Mouse (Mus musculus): ENCODE measurements at regions not wholly inside any gene's neighbourhood (a gene's known extent, or its start where the extent isn't known, plus 50 kb on each side); places are given as distances from the start of the nearest gene placed in this dataset.

DNA sequence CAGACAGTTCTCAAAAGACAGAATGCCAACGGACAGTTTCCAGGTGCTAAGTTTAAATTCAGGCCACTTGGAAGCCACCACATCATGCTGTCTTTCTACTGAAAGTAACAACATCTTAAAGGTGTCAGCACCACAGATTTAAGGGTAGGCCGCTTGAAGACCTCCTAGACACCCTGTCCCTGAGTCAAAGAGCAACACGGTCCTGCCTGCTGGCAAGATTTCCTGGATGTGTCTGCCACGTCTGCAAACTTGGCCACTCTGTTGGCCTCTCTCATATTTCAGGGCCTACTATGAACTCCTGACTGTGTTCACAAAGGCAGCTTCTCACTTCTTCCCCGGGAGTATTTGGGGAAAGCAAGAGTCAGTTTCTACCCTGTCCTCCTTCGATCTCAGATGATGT lies 194.7 kb upstream of the Esrrg start:
- DNase-seq: no peak
- no peaks in the 10 kb centered on the region for H3K27me3 ChIP-seq (ENCODE audit: control insufficient read depth, insufficient read depth, low read length)
- no peak overlapping the region for H3K4me3 ChIP-seq (replicated peaks; ENCODE audit: insufficient read depth, low read depth, low read length)
- H3K4me1 ChIP-seq (ENCODE audit: control insufficient read depth, insufficient read depth, low read length): no peaks in the 10 kb centered on the region
- H3K27ac ChIP-seq (ENCODE audit: insufficient read depth, low read length): no peak overlapping the region
- WGBS: 71% methylated on average over 6 of the region's 6 CpGs
- TF ChIP-seq POLR2A (IDR thresholded peaks at IDR 0.05; ENCODE audit: borderline replicate concordance, insufficient read depth, low read length): no peak
- TF ChIP-seq CTCF (IDR thresholded peaks at IDR 0.05; ENCODE audit: borderline replicate concordance, insufficient read depth, low read depth, low read length): no peak

DNA sequence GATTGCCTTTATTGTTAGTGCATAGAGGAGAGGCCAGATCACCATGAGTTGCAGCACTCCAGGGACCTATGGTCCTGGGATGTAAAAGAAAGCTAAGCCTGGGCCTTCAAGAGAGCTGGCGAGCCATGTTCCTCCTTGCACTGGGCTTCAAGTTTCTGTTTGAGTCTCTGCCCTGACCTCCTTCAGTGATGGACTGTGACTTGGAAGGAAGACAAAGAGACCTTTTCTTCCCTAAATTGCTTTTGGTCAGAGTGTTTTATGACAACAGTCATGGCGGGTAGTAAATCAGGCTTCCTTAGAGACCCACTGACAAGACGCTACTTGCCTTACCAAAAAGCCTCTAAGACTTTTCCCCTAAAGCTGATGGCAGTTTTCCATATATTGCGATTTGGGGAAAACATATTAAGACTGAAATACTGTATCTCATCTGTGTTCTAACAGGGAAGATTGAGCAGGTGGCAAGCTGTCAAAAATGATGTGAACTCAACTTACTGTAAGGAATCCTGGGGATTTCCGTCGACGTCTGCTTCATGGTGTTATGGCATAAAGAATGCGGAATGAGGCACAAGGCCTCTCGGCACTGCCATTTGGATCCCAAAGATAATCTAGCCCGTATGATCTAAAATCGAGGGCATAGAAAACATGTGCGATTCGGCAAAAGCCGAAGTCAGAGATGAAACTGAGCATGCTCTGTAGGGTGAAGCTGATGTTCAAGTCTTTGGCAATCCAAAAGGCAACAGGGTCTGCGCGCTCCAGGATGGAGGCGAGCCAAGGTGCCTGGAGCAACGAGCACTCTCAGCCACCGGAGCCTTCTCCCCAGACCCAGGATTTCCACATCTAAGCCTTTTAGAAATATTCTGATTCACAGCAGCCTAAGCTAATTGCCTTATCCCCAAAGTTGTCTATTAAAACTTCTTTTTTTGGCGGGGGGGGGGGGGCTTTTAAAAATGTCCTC lies 190.1 kb upstream of the Esrrg start:
- Histone ChIP-seq H3K4me1 (ENCODE audit: control insufficient read depth, insufficient read depth, low read length) (no peaks in the 10 kb centered on the region), H3K27ac (ENCODE audit: insufficient read depth, low read length) (no peak overlapping the region), H3K27me3 (ENCODE audit: control insufficient read depth, insufficient read depth, low read length) (no peaks in the 10 kb centered on the region), H3K4me3 (replicated peaks; ENCODE audit: insufficient read depth, low read depth, low read length) (no peak overlapping the region)
- DNase-seq: no peak
- TF ChIP-seq CTCF (IDR thresholded peaks at IDR 0.05; ENCODE audit: borderline replicate concordance, insufficient read depth, low read depth, low read length): no peak
- TF ChIP-seq POLR2A (IDR thresholded peaks at IDR 0.05; ENCODE audit: borderline replicate concordance, insufficient read depth, low read length): no peak
- WGBS: 45% methylated on average over 20 of the region's 20 CpGs

DNA sequence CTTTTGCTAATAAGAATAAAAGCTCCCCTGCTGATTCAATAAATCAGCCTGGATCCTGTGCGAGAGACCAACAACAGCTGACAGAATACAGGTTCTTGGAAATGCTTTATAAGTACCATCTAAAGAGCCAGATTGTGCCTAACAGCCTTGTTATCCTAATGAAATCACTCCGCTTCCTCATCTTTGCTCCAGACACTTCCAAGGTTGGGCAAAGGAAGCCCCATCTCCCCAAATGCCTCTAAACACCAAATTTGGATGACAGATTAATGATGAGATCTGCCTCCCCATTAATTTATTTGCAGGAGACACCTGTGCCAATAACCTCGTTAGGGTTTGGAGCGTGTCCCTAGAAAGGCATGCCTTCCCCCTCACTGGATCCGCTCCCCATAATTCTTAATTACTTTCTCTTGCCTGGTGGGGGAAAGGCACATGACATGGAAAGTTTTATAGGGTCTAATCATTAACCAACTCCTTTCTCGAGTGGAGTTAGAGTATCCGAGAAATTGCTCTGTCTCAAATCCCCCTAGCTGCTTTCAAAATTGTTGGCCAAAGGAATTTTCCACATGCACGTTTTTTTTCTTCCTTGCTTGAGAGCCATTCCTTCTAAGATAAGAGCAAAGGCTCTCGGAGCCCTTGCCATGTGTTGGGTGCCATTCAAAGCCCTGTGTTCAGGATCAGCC lies 179.9 kb upstream of the Esrrg start:
- WGBS: 43% methylated on average over 9 of the region's 9 CpGs
- Histone ChIP-seq H3K4me3 (replicated peaks; ENCODE audit: insufficient read depth, low read depth, low read length) (no peak overlapping the region), H3K27me3 (ENCODE audit: control insufficient read depth, insufficient read depth, low read length) (no peaks in the 10 kb centered on the region), H3K27ac (ENCODE audit: insufficient read depth, low read length) (no peak overlapping the region), H3K4me1 (ENCODE audit: control insufficient read depth, insufficient read depth, low read length) (no peaks in the 10 kb centered on the region)
- TF ChIP-seq POLR2A (IDR thresholded peaks at IDR 0.05; ENCODE audit: borderline replicate concordance, insufficient read depth, low read length) (no peak), CTCF (IDR thresholded peaks at IDR 0.05; ENCODE audit: borderline replicate concordance, insufficient read depth, low read depth, low read length) (no peak)
- DNase-seq: no peak

DNA sequence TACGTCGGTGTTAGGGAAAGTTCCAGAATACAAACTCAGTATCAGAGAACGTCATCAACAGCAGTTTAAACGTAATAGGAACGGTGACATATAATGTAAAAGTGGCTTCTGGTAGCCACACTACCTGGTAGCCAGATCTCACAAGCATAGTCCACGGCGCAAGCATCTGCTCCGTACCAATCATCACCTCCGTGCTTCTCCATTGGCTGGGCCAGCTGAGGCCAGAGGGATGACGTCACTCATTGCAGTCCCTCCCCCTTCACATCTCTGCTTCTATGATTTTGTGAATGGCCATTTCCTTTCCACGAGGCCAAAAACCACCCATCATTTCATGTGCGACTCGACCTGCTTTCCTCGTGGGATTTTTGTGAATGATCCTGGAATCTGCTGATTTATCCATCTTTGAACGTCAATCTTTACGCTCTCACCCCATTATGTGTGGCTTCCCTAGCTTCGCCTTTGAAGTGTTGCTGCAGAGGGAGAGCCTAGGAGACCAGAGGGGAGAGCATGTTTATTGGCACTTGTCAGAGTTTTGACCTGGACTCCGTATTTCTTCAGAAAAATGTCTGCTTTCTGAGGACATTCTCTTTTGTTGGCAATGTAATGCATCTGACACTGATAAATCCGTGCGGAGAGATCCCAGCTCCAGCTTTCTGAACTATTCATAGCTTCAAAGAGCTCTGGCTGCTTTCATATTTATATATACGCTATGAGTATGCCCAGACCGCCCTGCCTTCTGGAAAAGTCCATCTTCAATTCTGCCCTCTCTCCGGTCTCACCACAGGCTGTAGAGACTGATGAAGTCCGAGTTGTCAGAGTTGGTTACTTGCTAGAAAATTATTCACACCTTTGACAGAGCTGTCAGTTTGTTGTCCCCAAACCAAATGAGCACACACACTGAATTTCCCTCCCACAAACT lies 174.6 kb upstream of the Esrrg start:
- no peak for DNase-seq
- 86% methylated on average over 24 of the region's 24 CpGs for WGBS
- TF ChIP-seq CTCF (IDR thresholded peaks at IDR 0.05; ENCODE audit: borderline replicate concordance, insufficient read depth, low read depth, low read length): no peak
- TF ChIP-seq POLR2A (IDR thresholded peaks at IDR 0.05; ENCODE audit: borderline replicate concordance, insufficient read depth, low read length): no peak
- Histone ChIP-seq H3K27me3 (ENCODE audit: control insufficient read depth, insufficient read depth, low read length) (no peaks in the 10 kb centered on the region), H3K4me3 (replicated peaks; ENCODE audit: insufficient read depth, low read depth, low read length) (no peak overlapping the region), H3K4me1 (ENCODE audit: control insufficient read depth, insufficient read depth, low read length) (no peaks in the 10 kb centered on the region), H3K27ac (ENCODE audit: insufficient read depth, low read length) (no peak overlapping the region)

DNA sequence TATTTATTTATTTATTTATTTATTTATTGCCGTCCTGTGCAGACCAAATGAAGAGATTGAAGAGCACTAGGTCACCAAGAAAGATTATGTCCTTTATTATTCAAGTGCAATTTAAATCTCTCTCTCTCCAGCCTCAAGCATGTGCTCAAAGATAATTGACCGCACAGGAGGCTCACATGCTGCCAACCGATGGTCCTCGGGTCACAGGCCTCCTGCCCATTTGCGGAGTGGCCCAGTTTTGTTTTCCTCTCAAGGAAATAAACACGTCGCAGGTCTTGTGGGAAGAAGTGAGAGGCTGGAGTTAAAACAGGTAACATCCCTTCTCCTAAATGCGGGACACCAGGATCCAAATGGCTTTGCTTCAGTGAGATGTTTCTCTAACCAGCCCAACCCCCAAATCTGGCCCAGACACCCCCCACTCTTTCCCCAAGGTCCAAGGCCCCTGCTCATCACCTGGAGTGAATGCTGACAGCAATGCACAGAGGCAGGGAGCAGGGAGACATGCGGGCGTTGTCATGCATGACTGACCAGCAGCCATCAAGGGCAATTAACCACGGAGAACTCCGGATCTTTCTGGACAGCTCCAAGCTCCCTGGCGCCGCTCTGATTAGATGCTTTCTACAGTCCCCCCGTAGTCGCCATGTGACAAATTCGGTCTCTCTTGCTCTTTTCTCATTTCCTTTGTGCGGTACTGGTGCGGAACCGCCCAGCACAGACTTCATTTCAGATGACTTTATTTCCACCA lies 169.2 kb upstream of the Esrrg start:
- 9% methylated on average over 20 of the region's 20 CpGs for WGBS
- peak; percentile 19 to 47 for DNase-seq
- no peak overlapping the region for H3K4me3 ChIP-seq (replicated peaks; ENCODE audit: insufficient read depth, low read depth, low read length)
- peaks cover 8% of the 10 kb centered on the region for H3K4me1 ChIP-seq (ENCODE audit: control insufficient read depth, insufficient read depth, low read length)
- H3K27me3 ChIP-seq (ENCODE audit: control insufficient read depth, insufficient read depth, low read length): no peaks in the 10 kb centered on the region; the same call in 1 of the 2 replicates
- TF ChIP-seq POLR2A (IDR thresholded peaks at IDR 0.05; ENCODE audit: borderline replicate concordance, insufficient read depth, low read length): no peak
- TF ChIP-seq CTCF (IDR thresholded peaks at IDR 0.05; ENCODE audit: borderline replicate concordance, insufficient read depth, low read depth, low read length): no peak
- no peak overlapping the region for H3K27ac ChIP-seq (ENCODE audit: insufficient read depth, low read length)

DNA sequence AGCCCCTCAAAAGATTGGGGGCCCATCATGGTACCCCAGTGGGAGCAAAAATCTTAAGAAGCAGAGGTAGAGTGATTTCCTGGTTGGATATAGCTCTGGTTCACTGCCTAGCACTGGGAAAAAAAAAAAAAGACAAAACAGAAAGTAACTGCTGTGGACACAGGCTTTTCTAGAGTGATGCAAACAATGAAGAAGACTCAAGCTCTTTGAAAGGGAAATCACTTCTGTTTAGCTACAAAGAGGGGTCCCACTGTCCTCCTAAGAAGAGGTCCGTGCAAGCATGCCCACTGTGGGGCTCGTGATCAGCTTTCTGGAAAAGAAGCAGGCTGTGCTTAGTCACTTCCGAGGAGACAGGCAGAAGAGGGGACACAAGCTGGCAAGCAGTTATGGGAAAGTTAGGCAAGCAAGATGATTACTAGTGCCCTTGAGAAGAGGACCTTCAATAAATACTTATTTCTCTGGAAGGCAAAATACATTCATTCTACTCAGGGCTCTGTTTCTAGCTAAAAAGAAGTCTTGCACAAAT lies 166.9 kb upstream of the Esrrg start:
- 45% methylated on average over 3 of the region's 3 CpGs for WGBS
- Histone ChIP-seq H3K4me3 (replicated peaks; ENCODE audit: insufficient read depth, low read depth, low read length) (no peak overlapping the region), H3K27me3 (ENCODE audit: control insufficient read depth, insufficient read depth, low read length) (no peaks in the 10 kb centered on the region; the same call in 1 of the 2 replicates), H3K4me1 (ENCODE audit: control insufficient read depth, insufficient read depth, low read length) (peaks cover 8% of the 10 kb centered on the region), H3K27ac (ENCODE audit: insufficient read depth, low read length) (no peak overlapping the region)
- no peak for TF ChIP-seq CTCF (IDR thresholded peaks at IDR 0.05; ENCODE audit: borderline replicate concordance, insufficient read depth, low read depth, low read length)
- no peak for TF ChIP-seq POLR2A (IDR thresholded peaks at IDR 0.05; ENCODE audit: borderline replicate concordance, insufficient read depth, low read length)
- DNase-seq: no peak

Measured in cerebellum, adult 2 months (tissue).